Mouse (Mus musculus): ENCODE results near the gene Plrg1.

DNA sequence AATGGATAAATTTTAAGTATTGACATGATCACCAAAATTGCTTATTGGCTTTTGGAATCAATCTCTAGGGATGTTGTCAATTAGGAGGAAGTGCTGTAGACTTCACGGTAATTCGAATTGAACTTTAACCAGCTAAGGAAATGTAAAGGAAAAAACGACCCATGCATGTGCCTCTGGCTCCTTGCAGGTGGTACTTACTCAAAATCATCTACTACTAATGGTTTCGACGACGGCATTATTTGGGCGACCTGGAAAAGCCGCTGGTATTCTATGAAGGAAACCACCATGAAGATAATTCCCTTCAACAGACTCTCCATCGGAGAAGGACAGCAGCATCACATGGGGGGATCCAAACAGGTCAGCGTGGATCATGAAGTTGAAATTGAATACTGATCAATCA is 41.4 kb upstream of the Plrg1 start:
- TF ChIP-seq POLR2A (IDR thresholded peaks at IDR 0.05; ENCODE audit: borderline replicate concordance, control insufficient read depth, low read depth, low read length) (no peak), CTCF (IDR thresholded peaks at IDR 0.05; ENCODE audit: control insufficient read depth, insufficient read depth, low read length) (no peak)
